Mouse (Mus musculus): ENCODE results near the gene Ugt1a6b.
A peak's percentile ranks its signal among the peaks of the same experiment; 100 is the strongest.
"Not testable (repeated sequence)": the region's sequence is repeated elsewhere in the genome, so short reads cannot be mapped to it uniquely, and the experiment has no call there.

The Ugt1a6b gene

GRCm38 (mm10) chr1:88225301-88225700, 122.2 kb downstream of the Ugt1a6b start:
- DNase-seq = not testable (repeated sequence)

- DNase-seq = peak; percentile 10 to 28
These were observed 122.7 kb downstream of the Ugt1a6b start for GRCm38 (mm10) chr1:88225741-88226140.

- DNase-seq = peak in 1 of 2 experiments; percentile 39
These were observed 123.8 kb downstream of the Ugt1a6b start, which contains the start of gene Mroh2a for GRCm38 (mm10) chr1:88226670-88227379. Gene Mroh2a (plus strand): TSS chr1:88226986.

- peak; percentile 2 to 32 for DNase-seq
These were observed 124.4 kb downstream of the Ugt1a6b start for GRCm38 (mm10) chr1:88227482-88227881.

GRCm38 (mm10) chr1:88228121-88228520, 125.1 kb downstream of the Ugt1a6b start:
- DNase-seq = peak; percentile 5 to 40

- DNase-seq = peak in 1 of 2 experiments; percentile 40
These were observed 126.5 kb downstream of the Ugt1a6b start for GRCm38 (mm10) chr1:88229566-88229965.

GRCm38 (mm10) chr1:88229986-88230385, 126.9 kb downstream of the Ugt1a6b start:
- peak in 1 of 2 experiments; percentile 59 for DNase-seq

GRCm38 (mm10) chr1:88230421-88230820, 127.4 kb downstream of the Ugt1a6b start:
- DNase-seq = peak in 1 of 2 experiments; percentile 49

GRCm38 (mm10) chr1:88230981-88231802, 128.1 kb downstream of the Ugt1a6b start:
- peak in 1 of 2 experiments; percentile 36 for DNase-seq

GRCm38 (mm10) chr1:88231803-88232499, 128.9 kb downstream of the Ugt1a6b start:
- peak in 1 of 2 experiments; percentile 53 for DNase-seq

- peak in 1 of 2 experiments; percentile 34 for DNase-seq
These were observed 129.8 kb downstream of the Ugt1a6b start for GRCm38 (mm10) chr1:88232664-88233380.

GRCm38 (mm10) chr1:88233421-88234247, 130.6 kb downstream of the Ugt1a6b start:
- DNase-seq = peak in 1 of 2 experiments; percentile 65

- peak in 1 of 2 experiments; percentile 31 for DNase-seq
These were observed 131.2 kb downstream of the Ugt1a6b start for GRCm38 (mm10) chr1:88234248-88234610.

- DNase-seq = no peak
These were observed 131.6 kb downstream of the Ugt1a6b start for GRCm38 (mm10) chr1:88234646-88235045.

- peak in 1 of 2 experiments; percentile 54 for DNase-seq
These were observed 132.2 kb downstream of the Ugt1a6b start for GRCm38 (mm10) chr1:88235046-88235893.

GRCm38 (mm10) chr1:88235894-88236415, 132.9 kb downstream of the Ugt1a6b start:
- peak in 1 of 2 experiments; percentile 70 for DNase-seq

- DNase-seq = peak in 1 of 2 experiments; percentile 57
These were observed 134.3 kb downstream of the Ugt1a6b start for GRCm38 (mm10) chr1:88237311-88237710.

- peak in 1 of 2 experiments; percentile 60 for DNase-seq
These were observed 135.7 kb downstream of the Ugt1a6b start for GRCm38 (mm10) chr1:88238771-88239170.

GRCm38 (mm10) chr1:88240072-88240471, 137.0 kb downstream of the Ugt1a6b start:
- peak in 1 of 2 experiments; percentile 64 for DNase-seq

- DNase-seq = peak in 1 of 2 experiments; percentile 59
These were observed 137.5 kb downstream of the Ugt1a6b start for GRCm38 (mm10) chr1:88240579-88240978.
